Mouse (Mus musculus): ENCODE measurements around the gene Fntb. TPM values are rescaled to one million over a fixed set of nuclear protein-coding genes. Genes with fewer than 3 reads are reported as not detected.

Fntb gene
- polyA plus RNA-seq, 1 experiment from 2014 or later, result 41.7 TPM

DNA sequence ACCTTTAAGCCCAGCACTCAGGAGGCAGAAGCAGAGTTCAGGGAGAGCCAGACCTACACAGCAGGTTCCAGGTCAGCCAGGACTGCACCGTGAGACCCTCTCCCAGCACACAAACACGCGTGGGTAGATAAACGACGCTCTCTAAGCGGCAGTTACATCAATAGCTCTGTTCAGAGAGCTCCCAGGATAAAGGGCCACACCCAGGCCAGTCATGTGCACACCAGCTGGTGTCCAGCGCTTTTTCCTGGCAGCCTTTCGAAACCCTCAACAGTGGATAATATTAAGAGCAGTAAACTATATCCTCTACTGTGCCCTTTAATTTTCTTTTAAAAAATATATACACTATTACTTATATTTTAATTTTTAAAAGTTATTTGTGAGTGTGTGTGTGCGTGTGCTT is 146.8 kb downstream of the Fntb start:
- WGBS, result 71% methylated on average over 9 of the region's 9 CpGs
- Histone ChIP-seq H3K9me3 (ENCODE audit: control insufficient read depth, low read length) (no peaks in the 10 kb centered on the region), H3K4me3 (ENCODE audit: low read length) (no peak overlapping the region), H3K27me3 (replicated peaks; ENCODE audit: control insufficient read depth, insufficient read depth, low read length) (no peaks in the 10 kb centered on the region), H3K36me3 (ENCODE audit: control insufficient read depth, insufficient read depth, low read length) (peaks cover 5% of the 10 kb centered on the region), H3K4me1 (ENCODE audit: control insufficient read depth, insufficient read depth, low read depth, low read length) (peaks cover 5% of the 10 kb centered on the region; the same call in 1 of the 2 replicates), H3K4me2 (ENCODE audit: low read length) (no peak overlapping the region), H3K27ac (ENCODE audit: low read depth, low read length) (no peak overlapping the region), H3K9ac (ENCODE audit: low read depth, low read length) (no peak overlapping the region)
- no peak for ATAC-seq

DNA sequence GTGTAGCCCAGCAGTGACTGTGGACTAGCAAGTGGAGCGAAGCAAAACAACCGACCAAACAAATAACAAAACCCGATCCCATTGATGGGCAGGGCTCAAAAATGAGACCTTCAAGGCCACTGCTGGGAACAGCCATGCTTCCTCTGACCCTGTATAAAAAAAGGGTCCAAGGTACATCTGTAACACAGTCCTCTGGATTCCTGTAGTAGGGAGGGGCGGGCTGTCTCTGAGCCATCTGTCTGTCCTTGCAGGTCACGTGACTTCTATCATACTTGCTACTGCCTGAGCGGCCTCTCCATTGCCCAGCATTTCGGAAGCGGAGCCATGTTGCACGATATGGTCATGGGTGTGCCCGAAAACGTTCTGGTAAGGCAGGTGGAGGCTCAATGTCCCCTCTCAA is 150.8 kb downstream of the Fntb start:
- peaks cover 2% of the 10 kb centered on the region; the same call in 1 of the 2 replicates for H3K4me1 ChIP-seq (ENCODE audit: control insufficient read depth, insufficient read depth, low read depth, low read length)

DNA sequence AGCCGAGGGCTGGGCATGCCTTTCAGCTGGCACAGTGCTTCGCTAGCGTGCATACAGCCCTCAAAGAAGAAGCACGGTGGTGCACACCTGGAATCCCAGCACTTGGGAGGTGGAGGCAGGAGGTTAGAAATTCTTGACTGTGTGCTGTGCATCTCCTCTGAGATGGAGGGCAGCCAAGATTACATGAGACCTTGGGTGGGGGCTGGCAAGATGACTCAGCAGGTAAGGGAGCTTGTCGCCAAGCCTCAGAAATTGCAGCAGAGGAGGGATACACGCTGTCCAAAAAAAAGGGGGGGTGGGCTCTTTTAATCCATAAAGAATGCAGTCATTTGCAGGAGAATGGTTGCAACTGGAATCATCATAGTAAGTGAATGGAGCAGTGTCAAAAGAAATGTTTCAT is 152.7 kb downstream of the Fntb start:
- 77% methylated on average over 6 of the region's 6 CpGs for WGBS
- Histone ChIP-seq H3K9ac (ENCODE audit: low read depth, low read length) (no peak overlapping the region), H3K27me3 (replicated peaks; ENCODE audit: control insufficient read depth, insufficient read depth, low read length) (no peaks in the 10 kb centered on the region), H3K9me3 (ENCODE audit: control insufficient read depth, low read length) (no peaks in the 10 kb centered on the region), H3K4me2 (ENCODE audit: low read length) (no peak overlapping the region), H3K4me1 (ENCODE audit: control insufficient read depth, insufficient read depth, low read depth, low read length) (no peaks in the 10 kb centered on the region), H3K4me3 (ENCODE audit: low read length) (no peak overlapping the region), H3K27ac (ENCODE audit: low read depth, low read length) (no peak overlapping the region), H3K36me3 (ENCODE audit: control insufficient read depth, insufficient read depth, low read length) (peaks cover 10% of the 10 kb centered on the region)
- no peak for ATAC-seq

More for the DNA sequence above, 150.8 kb downstream of the Fntb start:
- Histone ChIP-seq H3K9ac (ENCODE audit: low read depth, low read length) (no peak overlapping the region), H3K27ac (ENCODE audit: low read depth, low read length) (no peak overlapping the region), H3K36me3 (ENCODE audit: control insufficient read depth, insufficient read depth, low read length) (peaks cover 10% of the 10 kb centered on the region), H3K4me3 (ENCODE audit: low read length) (no peak overlapping the region), H3K9me3 (ENCODE audit: control insufficient read depth, low read length) (no peaks in the 10 kb centered on the region), H3K4me2 (ENCODE audit: low read length) (no peak overlapping the region), H3K27me3 (replicated peaks; ENCODE audit: control insufficient read depth, insufficient read depth, low read length) (no peaks in the 10 kb centered on the region)
- no peak for ATAC-seq
- WGBS, result 93% methylated on average over 11 of the region's 11 CpGs

DNA sequence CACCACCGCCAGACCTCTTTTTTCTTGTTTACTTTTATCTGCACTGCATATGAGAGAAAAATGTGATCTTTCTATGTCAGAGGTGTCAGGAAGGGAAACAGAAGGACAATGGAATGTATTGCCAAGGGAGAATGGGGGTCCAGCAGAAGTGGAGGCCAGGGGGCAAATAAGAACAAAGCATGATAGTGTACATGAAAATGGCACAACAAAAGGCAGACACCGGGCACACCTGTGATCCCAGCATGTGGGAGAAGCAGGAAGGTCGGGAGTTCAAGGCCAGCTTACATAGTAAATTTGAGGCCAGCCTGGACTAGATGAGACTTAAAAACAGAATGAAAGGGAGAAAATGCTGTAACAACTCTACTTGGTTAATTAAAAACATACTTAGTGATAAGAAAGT is 153.5 kb downstream of the Fntb start:
- no peak overlapping the region for H3K4me2 ChIP-seq (ENCODE audit: low read length)
- H3K4me3 ChIP-seq (ENCODE audit: low read length), result no peak overlapping the region
- H3K9ac ChIP-seq (ENCODE audit: low read depth, low read length), result no peak overlapping the region
- no peak for ATAC-seq
- H3K9me3 ChIP-seq (ENCODE audit: control insufficient read depth, low read length), result no peaks in the 10 kb centered on the region
- no peaks in the 10 kb centered on the region for H3K4me1 ChIP-seq (ENCODE audit: control insufficient read depth, insufficient read depth, low read depth, low read length)
- H3K36me3 ChIP-seq (ENCODE audit: control insufficient read depth, insufficient read depth, low read length), result peaks cover 10% of the 10 kb centered on the region
- H3K27ac ChIP-seq (ENCODE audit: low read depth, low read length), result no peak overlapping the region
- H3K27me3 ChIP-seq (replicated peaks; ENCODE audit: control insufficient read depth, insufficient read depth, low read length), result no peaks in the 10 kb centered on the region
- WGBS, result 64% methylated on average over 3 of the region's 3 CpGs

DNA sequence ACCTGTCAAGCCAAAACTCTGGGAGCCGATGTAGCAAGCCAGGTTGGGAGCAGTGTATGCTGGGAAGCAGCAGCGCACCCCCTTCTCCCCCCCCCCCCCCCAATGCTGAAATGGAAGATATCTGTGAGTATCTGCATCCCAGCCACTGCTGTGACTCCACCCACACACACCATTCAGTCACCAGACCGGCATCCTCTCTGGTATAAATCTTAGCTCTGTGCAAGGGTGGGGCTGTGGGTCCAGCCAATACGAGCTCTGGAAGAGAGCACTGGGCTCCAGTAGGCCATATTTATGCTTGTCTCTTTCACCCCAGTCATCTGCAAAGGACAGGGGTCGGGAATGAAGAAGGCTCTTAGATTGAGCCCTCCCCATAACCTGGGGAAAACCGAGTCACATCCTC is 155.0 kb downstream of the Fntb start:
- ATAC-seq, result no peak

DNA sequence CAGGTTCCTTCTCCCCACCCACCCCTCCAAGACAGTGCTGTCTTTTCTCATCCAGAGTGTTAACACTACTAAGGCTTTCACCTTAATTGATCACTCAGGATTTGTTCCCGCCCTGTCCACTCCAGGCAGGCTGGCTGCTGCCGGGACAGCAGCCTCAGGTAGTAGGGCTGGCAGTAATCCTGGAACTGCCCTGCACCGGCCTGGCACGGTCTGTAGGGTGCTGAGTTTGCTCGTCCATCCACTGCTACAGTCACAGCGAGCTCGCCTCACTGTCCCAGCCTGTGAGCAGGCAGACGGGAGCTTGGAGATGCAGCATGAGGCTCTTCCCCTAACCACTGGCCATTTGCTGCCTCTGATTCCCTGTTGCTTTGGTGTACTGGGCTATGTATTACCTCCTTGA is 155.6 kb downstream of the Fntb start:
- ATAC-seq, result no peak
- Histone ChIP-seq H3K4me1 (ENCODE audit: control insufficient read depth, insufficient read depth, low read depth, low read length) (no peaks in the 10 kb centered on the region), H3K36me3 (ENCODE audit: control insufficient read depth, insufficient read depth, low read length) (peaks cover 10% of the 10 kb centered on the region), H3K27me3 (replicated peaks; ENCODE audit: control insufficient read depth, insufficient read depth, low read length) (no peaks in the 10 kb centered on the region), H3K9me3 (ENCODE audit: control insufficient read depth, low read length) (no peaks in the 10 kb centered on the region), H3K4me2 (ENCODE audit: low read length) (no peak overlapping the region), H3K4me3 (ENCODE audit: low read length) (no peak overlapping the region), H3K9ac (ENCODE audit: low read depth, low read length) (no peak overlapping the region), H3K27ac (ENCODE audit: low read depth, low read length) (no peak overlapping the region)
- 90% methylated on average over 8 of the region's 8 CpGs for WGBS

More for the DNA sequence above, 155.0 kb downstream of the Fntb start:
- Histone ChIP-seq H3K4me1 (ENCODE audit: control insufficient read depth, insufficient read depth, low read depth, low read length) (no peaks in the 10 kb centered on the region), H3K27ac (ENCODE audit: low read depth, low read length) (no peak overlapping the region), H3K4me2 (ENCODE audit: low read length) (no peak overlapping the region), H3K27me3 (replicated peaks; ENCODE audit: control insufficient read depth, insufficient read depth, low read length) (no peaks in the 10 kb centered on the region), H3K36me3 (ENCODE audit: control insufficient read depth, insufficient read depth, low read length) (peaks cover 10% of the 10 kb centered on the region), H3K9ac (ENCODE audit: low read depth, low read length) (no peak overlapping the region), H3K9me3 (ENCODE audit: control insufficient read depth, low read length) (no peaks in the 10 kb centered on the region), H3K4me3 (ENCODE audit: low read length) (no peak overlapping the region)
- WGBS, result 77% methylated on average over 6 of the region's 6 CpGs

DNA sequence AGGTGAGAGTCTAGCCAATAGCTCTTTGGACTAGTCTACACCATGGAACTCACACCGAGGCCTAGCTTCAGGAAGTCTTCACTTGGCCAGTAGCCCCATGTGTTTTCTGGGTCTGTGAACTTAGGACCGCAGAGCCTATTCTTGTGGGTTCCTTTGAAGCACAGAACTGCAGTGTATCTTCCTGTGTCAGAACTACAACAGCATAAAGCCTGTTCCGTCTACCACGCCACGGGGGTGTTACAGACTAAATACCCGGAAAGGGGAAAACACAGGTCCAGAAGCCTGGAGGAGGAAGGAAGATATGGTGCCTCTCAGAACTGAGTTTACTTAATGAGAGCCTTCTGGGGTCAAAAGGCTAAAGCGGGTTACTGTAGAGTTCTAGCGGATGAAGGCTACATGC is 157.7 kb downstream of the Fntb start:
- no peaks in the 10 kb centered on the region for H3K9me3 ChIP-seq (ENCODE audit: control insufficient read depth, low read length)
- WGBS, result 94% methylated on average over 8 of the region's 8 CpGs
- H3K9ac ChIP-seq (ENCODE audit: low read depth, low read length), result no peak overlapping the region
- no peak for ATAC-seq
- H3K36me3 ChIP-seq (ENCODE audit: control insufficient read depth, insufficient read depth, low read length), result peaks cover 5% of the 10 kb centered on the region
- H3K27me3 ChIP-seq (replicated peaks; ENCODE audit: control insufficient read depth, insufficient read depth, low read length), result no peaks in the 10 kb centered on the region
- no peak overlapping the region for H3K4me2 ChIP-seq (ENCODE audit: low read length)
- H3K4me3 ChIP-seq (ENCODE audit: low read length), result no peak overlapping the region
- no peak overlapping the region for H3K27ac ChIP-seq (ENCODE audit: low read depth, low read length)
- H3K4me1 ChIP-seq (ENCODE audit: control insufficient read depth, insufficient read depth, low read depth, low read length), result no peaks in the 10 kb centered on the region

DNA sequence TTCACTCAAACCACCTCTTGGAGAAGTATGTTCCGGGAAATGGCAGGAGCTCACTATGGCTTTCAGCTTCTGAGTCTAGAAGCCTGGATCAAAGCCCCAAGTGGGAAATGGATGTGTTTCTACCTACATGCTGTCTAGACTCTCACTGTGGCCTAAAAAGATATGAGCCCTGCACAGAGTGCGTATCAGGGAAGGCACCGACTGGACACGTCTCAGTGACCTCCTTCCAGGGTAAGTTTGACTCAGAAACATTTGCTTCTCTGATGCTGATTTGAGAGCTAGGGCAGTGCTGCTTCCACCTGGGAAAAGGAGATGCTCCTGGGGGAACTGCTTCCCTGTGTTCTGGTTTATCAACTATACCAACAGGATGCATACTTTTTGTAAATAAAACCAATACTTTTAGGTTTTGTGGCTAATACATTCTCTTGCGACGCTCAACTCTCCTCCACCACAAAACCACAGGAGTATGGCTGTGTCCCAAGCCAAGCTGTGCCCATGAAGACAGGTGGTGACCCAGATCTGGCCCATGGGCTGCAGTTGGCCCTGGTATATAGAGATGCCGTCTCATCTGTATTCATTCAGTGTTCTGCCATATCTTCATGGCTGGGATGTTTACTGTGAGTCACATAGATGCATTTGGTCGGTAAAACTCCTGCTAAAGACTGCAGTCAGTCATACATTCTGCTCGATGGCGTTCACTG is 159.7 kb downstream of the Fntb start:
- Histone ChIP-seq H3K9ac (ENCODE audit: low read depth, low read length) (no peak overlapping the region), H3K27me3 (replicated peaks; ENCODE audit: control insufficient read depth, insufficient read depth, low read length) (no peaks in the 10 kb centered on the region), H3K27ac (ENCODE audit: low read depth, low read length) (no peak overlapping the region), H3K36me3 (ENCODE audit: control insufficient read depth, insufficient read depth, low read length) (peaks cover 8% of the 10 kb centered on the region), H3K4me1 (ENCODE audit: control insufficient read depth, insufficient read depth, low read depth, low read length) (no peaks in the 10 kb centered on the region), H3K9me3 (ENCODE audit: control insufficient read depth, low read length) (no peaks in the 10 kb centered on the region), H3K4me2 (ENCODE audit: low read length) (no peak overlapping the region), H3K4me3 (ENCODE audit: low read length) (no peak overlapping the region)
- WGBS, result 90% methylated on average over 10 of the region's 10 CpGs
- no peak for ATAC-seq

DNA sequence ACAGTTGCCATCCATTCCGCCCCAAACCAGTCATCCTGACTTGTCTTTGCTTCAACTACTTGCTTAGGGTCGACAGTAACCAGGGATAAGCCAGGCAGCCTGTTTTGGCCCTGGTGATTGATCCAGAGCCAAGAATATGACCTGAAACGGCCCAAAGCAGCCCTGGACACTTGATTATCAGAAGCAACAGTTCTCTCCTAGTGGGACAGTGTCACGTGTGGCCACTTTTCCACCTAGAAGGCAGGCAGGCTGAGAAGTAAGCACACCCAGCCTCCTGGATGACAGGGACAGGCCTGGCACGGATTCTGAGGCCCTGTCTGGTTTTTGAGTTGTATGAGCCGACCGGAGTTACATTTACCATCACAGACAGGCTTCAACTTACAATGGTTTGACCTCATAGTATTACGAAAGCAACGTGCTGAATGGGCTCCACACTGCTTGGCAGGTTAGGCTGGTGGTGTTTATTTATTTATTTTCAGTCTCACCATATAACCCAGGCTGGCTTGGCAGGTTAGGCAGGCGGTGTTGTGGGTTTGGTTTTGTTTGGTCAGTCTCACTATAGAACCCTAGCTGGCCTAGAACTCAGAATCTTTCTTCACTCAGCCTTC is 161.1 kb downstream of the Fntb start:
- Histone ChIP-seq H3K9me3 (ENCODE audit: control insufficient read depth, low read length) (no peaks in the 10 kb centered on the region), H3K4me2 (ENCODE audit: low read length) (no peak overlapping the region), H3K27ac (ENCODE audit: low read depth, low read length) (no peak overlapping the region), H3K27me3 (replicated peaks; ENCODE audit: control insufficient read depth, insufficient read depth, low read length) (no peaks in the 10 kb centered on the region), H3K4me3 (ENCODE audit: low read length) (no peak overlapping the region), H3K36me3 (ENCODE audit: control insufficient read depth, insufficient read depth, low read length) (0 out of 2 replicates have a peak, but pooled peaks cover 3% of the 10 kb centered on the region), H3K4me1 (ENCODE audit: control insufficient read depth, insufficient read depth, low read depth, low read length) (no peaks in the 10 kb centered on the region), H3K9ac (ENCODE audit: low read depth, low read length) (no peak overlapping the region)
- 81% methylated on average over 10 of the region's 10 CpGs for WGBS
- ATAC-seq, result no peak

All from hindbrain, embryonic 16.5 days (tissue).